Mouse (Mus musculus) spleen, adult 2 months (tissue): ENCODE results near the gene Ppp1r14b. TPM values are rescaled to one million over a fixed set of nuclear protein-coding genes. Genes with fewer than 3 reads are reported as not detected.

Experiments
- DNase-seq, 2 experiments: peaks; one replicate each; pipeline versions ENCODE4 v3.0.0 to v3.0.0-alpha.2; 2012 to 2021; ENCODE audit warnings: low spot score in 2 of 2, low read depth in 1 of 2
- H3K27ac ChIP-seq: fragments of 200-500 bp; 2 replicates; pipeline ENCODE4 v1.5.1; 2012; ENCODE audit warnings: low read length, inconsistent platforms; ENCODE audit not compliant: insufficient read depth
- H3K27me3 ChIP-seq: fragments of 200-500 bp; 2 replicates; pipeline ENCODE4 v1.6.1; 2012; ENCODE audit warnings: mild to moderate bottlenecking, moderate library complexity, low read length, inconsistent platforms; ENCODE audit not compliant: control insufficient read depth, insufficient read depth
- H3K36me3 ChIP-seq: fragments of 200-500 bp; 2 replicates; pipeline ENCODE4 v1.6.1; 2012; ENCODE audit warnings: mild to moderate bottlenecking, low read length, inconsistent platforms; ENCODE audit not compliant: control insufficient read depth, insufficient read depth
- H3K4me1 ChIP-seq: fragments of 200-500 bp; 2 replicates; pipeline ENCODE4 v1.6.1; 2011; ENCODE audit warnings: inconsistent platforms; ENCODE audit not compliant: control insufficient read depth, insufficient read depth, insufficient read length
- H3K4me3 ChIP-seq: fragments of 200-500 bp; 2 replicates; pipeline ENCODE4 v1.5.1; 2011; ENCODE audit warnings: mild to moderate bottlenecking, inconsistent platforms; ENCODE audit not compliant: insufficient read depth, insufficient read length; ENCODE audit errors: extremely low read depth
- CTCF ChIP-seq: fragments of 200-500 bp; IDR thresholded peaks from 2 replicates; pipeline ENCODE4 v1.5.1; 2011; ENCODE audit warnings: mild to moderate bottlenecking, inconsistent platforms; ENCODE audit not compliant: insufficient read depth, insufficient read length, insufficient replicate concordance; ENCODE audit errors: extremely low read depth
- POLR2A ChIP-seq: fragments of 200-500 bp; IDR thresholded peaks from 2 replicates; pipeline ENCODE4 v1.6.1; 2011; ENCODE audit warnings: low read depth, low read length, inconsistent platforms
- WGBS: fragments of 180-500 bp; shearing (Covaris S2); methylation state at CpG from one replicate; pipeline ENCODE4 v1.1.7; 2018; 5-methylcytosine and 5-hydroxymethylcytosine counted together
- polyA plus RNA-seq: library from polyadenylated mRNA; depleted of rRNA; stranded (reverse); fragments of >200 nt; gene quantifications from 2 replicates; pipeline ENCODE4 v1.2.3, GENCODE M21; 2012

Gene Ppp1r14b
- polyA plus RNA-seq, 1 experiment, result 69.0 TPM

GRCm38 (mm10) chr19:6997721-6998290, 23.0 kb downstream of the Ppp1r14b start:
- Histone ChIP-seq H3K4me3 (no peak overlapping the region), H3K36me3 (peaks cover 35% of the 10 kb centered on the region), H3K27me3 (no peaks in the 10 kb centered on the region), H3K27ac (no peak overlapping the region), H3K4me1 (peaks cover 20% of the 10 kb centered on the region)
- no peak for DNase-seq
- WGBS, result 74% methylated on average over 9 of the region's 9 CpGs
- TF ChIP-seq CTCF (no peak), POLR2A (no peak)

- H3K4me3 ChIP-seq, result no peak overlapping the region
- H3K27ac ChIP-seq, result no peak overlapping the region
- DNase-seq, result no peak
- WGBS, result 93% methylated on average over 19 of the region's 19 CpGs
- H3K4me1 ChIP-seq, result peaks cover 15% of the 10 kb centered on the region
- H3K36me3 ChIP-seq, result peaks cover 46% of the 10 kb centered on the region
- TF ChIP-seq POLR2A (no peak), CTCF (no peak)
- H3K27me3 ChIP-seq, result no peaks in the 10 kb centered on the region
Observed at GRCm38 (mm10) chr19:6999360-7000063, 24.7 kb downstream of the Ppp1r14b start.

DNA sequence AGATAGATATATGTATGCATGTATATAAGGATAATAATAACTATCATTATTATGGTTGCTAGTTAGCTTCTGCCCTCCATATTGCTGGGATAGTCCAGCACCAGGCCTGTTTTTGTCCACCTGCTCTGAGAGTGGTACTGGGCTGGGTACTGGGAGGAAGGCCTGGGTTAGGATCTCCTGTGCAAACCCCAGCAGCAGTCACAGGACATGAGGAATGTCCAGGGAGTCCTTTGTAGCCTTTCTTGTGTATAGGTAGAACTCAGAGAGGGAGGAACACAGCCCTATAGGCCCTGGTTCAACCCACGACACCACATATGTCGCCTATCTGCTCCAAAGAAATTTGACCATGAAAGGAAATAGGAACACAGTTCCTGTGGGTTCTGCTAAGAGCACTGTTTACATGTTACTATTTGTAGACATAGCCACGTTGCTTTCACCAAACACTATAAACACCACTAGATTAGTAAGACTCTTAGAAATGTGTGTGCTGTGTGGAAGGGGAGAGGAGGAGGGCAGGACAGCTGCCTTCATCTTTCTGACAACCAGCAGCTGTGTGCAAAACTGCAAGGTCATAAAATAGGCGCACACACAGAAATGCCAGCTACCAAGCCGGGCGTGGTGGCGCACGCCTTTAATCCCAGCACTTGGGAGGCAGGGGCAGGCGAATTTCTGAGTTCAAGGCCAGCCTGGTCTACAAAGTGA, 32.3 kb downstream of the Ppp1r14b start:
- DNase-seq, result no peak
- Histone ChIP-seq H3K27me3 (no peaks in the 10 kb centered on the region), H3K27ac (no peak overlapping the region), H3K36me3 (peaks cover 32% of the 10 kb centered on the region), H3K4me3 (no peak overlapping the region), H3K4me1 (no peaks in the 10 kb centered on the region)
- TF ChIP-seq POLR2A (no peak), CTCF (no peak)
- 83% methylated on average over 9 of the region's 9 CpGs for WGBS

DNA sequence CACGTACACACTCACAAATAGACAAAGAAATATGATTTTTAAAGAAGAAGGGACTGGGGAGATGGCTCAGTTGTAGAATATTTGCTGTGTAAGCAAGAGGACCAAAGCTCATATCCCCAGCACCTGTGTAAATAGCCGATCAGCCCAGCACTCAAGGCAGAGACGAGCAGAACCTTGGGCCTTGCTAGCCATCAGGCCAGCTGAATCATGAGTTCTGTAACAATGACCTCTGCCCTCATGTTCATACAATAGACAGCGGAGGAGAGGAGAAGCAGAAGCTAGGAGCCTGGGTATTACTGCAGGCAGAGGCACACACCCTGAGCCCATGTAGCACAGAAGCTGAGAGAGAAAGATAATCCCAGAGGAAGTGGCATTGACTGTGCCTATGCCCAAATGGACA, 37.7 kb downstream of the Ppp1r14b start:
- Histone ChIP-seq H3K36me3 (peaks cover 28% of the 10 kb centered on the region), H3K27ac (no peak overlapping the region), H3K4me1 (peaks cover 3% of the 10 kb centered on the region; the same call in 1 of the 2 replicates), H3K27me3 (no peaks in the 10 kb centered on the region), H3K4me3 (no peak overlapping the region)
- DNase-seq, result no peak
- TF ChIP-seq POLR2A, result no peak
- no peak for TF ChIP-seq CTCF
- 89% methylated on average over 4 of the region's 4 CpGs for WGBS

- H3K27ac ChIP-seq, result no peak overlapping the region
- peaks cover 26% of the 10 kb centered on the region for H3K36me3 ChIP-seq
- peaks cover 6% of the 10 kb centered on the region; the same call in 1 of the 2 replicates for H3K4me1 ChIP-seq
- TF ChIP-seq CTCF (no peak), POLR2A (no peak)
- DNase-seq, result no peak
- no peaks in the 10 kb centered on the region for H3K27me3 ChIP-seq
- no peak overlapping the region for H3K4me3 ChIP-seq
- 97% methylated on average over 9 of the region's 9 CpGs for whole genome bisulfite sequencing
Observed at GRCm38 (mm10) chr19:7013984-7014383, 39.2 kb downstream of the Ppp1r14b start.

GRCm38 (mm10) chr19:7014481-7015135, 39.8 kb downstream of the Ppp1r14b start:
- H3K4me3 ChIP-seq, result no peak overlapping the region
- H3K27me3 ChIP-seq, result no peaks in the 10 kb centered on the region
- no peak for TF ChIP-seq POLR2A
- TF ChIP-seq CTCF, result no peak
- peaks cover 26% of the 10 kb centered on the region for H3K36me3 ChIP-seq
- peaks cover 6% of the 10 kb centered on the region; the same call in 1 of the 2 replicates for H3K4me1 ChIP-seq
- DNase-seq, result no peak
- 91% methylated on average over 20 of the region's 20 CpGs for WGBS
- no peak overlapping the region for H3K27ac ChIP-seq
